Comparison of ENCODE assay signal across 8 mouse cellular contexts in the genomic region with DNA sequence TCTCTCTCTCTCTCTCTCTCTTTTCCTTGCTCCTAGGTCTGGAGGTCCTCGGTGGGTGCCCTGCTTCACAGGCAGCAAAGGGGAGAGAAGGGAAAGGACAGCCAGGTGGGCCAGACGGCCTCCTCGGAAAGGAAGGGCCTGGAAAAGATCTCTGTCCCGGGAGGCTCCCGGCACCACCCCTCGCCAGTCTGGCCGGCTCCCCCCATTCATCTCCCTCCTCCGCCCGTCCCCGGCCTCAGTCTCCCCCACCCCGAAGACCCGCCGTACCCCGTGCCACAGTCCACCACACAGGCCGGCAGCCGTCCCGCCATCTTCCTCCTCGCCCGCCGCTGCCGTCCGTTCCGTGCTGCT. TPM values are rescaled to one million over a fixed set of nuclear protein-coding genes. Genes with fewer than 3 reads are reported as not detected.
DNase-seq lines count a peak whose midpoint lies in the region; ATAC-seq and TF ChIP-seq lines count a peak whose summit lies in the region.

No protein-coding gene starts in this region.

- H3K4me3 ChIP-seq in gastrocnemius, adult 2 months, result peak overlapping the region; percentile 95
- H3K4me3 ChIP-seq in thymus, adult 2 months (ENCODE audit: control insufficient read depth, insufficient read depth, low read length), result peak overlapping the region; percentile 79
- H3K4me3 ChIP-seq in liver, embryonic 11.5 days (ENCODE audit: low read depth, low read length), result peak overlapping the region; percentile 86

- H3K4me2 ChIP-seq in liver, embryonic 11.5 days, result peak overlapping the region; percentile 73

- TF ChIP-seq POLR2A in thymus, adult 2 months (IDR thresholded peaks at IDR 0.05; ENCODE audit: control insufficient read depth, extremely low read depth, insufficient read depth, low read length, poor library complexity), result no peak

- H3K9ac ChIP-seq in liver, embryonic 11.5 days (ENCODE audit: low read depth, low read length), result peak overlapping the region; percentile 93

- H3K36me3 ChIP-seq in thymus, adult 2 months (ENCODE audit: control insufficient read depth, insufficient read depth, low read length), result peaks cover 5% of the 10 kb centered on the region; the same call in 1 of the 2 replicates
- no peaks in the 10 kb centered on the region for H3K36me3 ChIP-seq in liver, embryonic 11.5 days (ENCODE audit: control insufficient read depth, insufficient read depth, low read length)

- peaks cover 13% of the 10 kb centered on the region for H3K4me1 ChIP-seq in thymus, adult 2 months (replicated peaks; ENCODE audit: control insufficient read depth, insufficient read depth, low read length)
- peaks cover 32% of the 10 kb centered on the region for H3K4me1 ChIP-seq in liver, embryonic 11.5 days (replicated peaks; ENCODE audit: control insufficient read depth, insufficient read depth, low read length)

- H3K27me3 ChIP-seq in thymus, adult 2 months (ENCODE audit: control insufficient read depth, insufficient read depth, low read length), result no peaks in the 10 kb centered on the region
- no peaks in the 10 kb centered on the region for H3K27me3 ChIP-seq in liver, embryonic 11.5 days (replicated peaks; ENCODE audit: control insufficient read depth, insufficient read depth, low read length)

- 0% methylated on average over 20 of the region's 23 CpGs for WGBS in thymus, adult 2 months
- WGBS in liver, embryonic 11.5 days, result under 1% methylated on average over 21 of the region's 23 CpGs

- no peaks in the 10 kb centered on the region for H3K9me3 ChIP-seq in liver, embryonic 11.5 days (ENCODE audit: control insufficient read depth, low read length)

- peak overlapping the region; percentile 98 for H3K27ac ChIP-seq in gastrocnemius, adult 2 months
- H3K27ac ChIP-seq in thymus, adult 2 months (ENCODE audit: control insufficient read depth, insufficient read depth, low read length), result peak overlapping the region; percentile 97
- H3K27ac ChIP-seq in liver, embryonic 11.5 days (ENCODE audit: low read depth, low read length), result peak overlapping the region; percentile 94

- no peak for ATAC-seq in liver, embryonic 11.5 days (replicated peaks; ENCODE audit: low FRiP score)

- no peak for TF ChIP-seq CTCF in gastrocnemius, adult 2 months (IDR thresholded peaks at IDR 0.05)
- TF ChIP-seq CTCF in thymus, adult 2 months (IDR thresholded peaks at IDR 0.05; ENCODE audit: borderline replicate concordance, control insufficient read depth, extremely low read depth, insufficient read depth, low read length, poor library complexity), result no peak

- intact Hi-C loops in gastrocnemius, adult 2 months (cut with DNase I), result no loop called here
- intact Hi-C loops in gastrocnemius, postnatal 14 days (cut with DNase I; ENCODE audit: low total_unique reads), result no loop called here

- DNase-seq in gastrocnemius, adult 2 months, result no peak
- no peak for DNase-seq in gastrocnemius, postnatal 14 days
- DNase-seq in thymus, adult 2 months, result no peak
- no peak for DNase-seq in thymus, postnatal 10 days (ENCODE audit: low spot score in 2 of 2)
- DNase-seq in liver, embryonic 11.5 days (ENCODE audit: low spot score), result no peak
- DNase-seq in ovary, postnatal 14 days (ENCODE audit: low spot score), result no peak
- DNase-seq in kidney, adult 11 months, result no peak
- no peak for DNase-seq in frontal cortex, postnatal 25 days (ENCODE audit: low spot score in 2 of 2)

RNA-seq across cellular contexts. Expression of gene Actr3, which starts 0.5 kb away (rescaled TPM):
- 10 to 100 TPM; 35.6 to 45.1 TPM for total RNA-seq in gastrocnemius, adult 2 months (2021)
- 10 to 100 TPM; 56.2 to 63.8 TPM for total RNA-seq in gastrocnemius, postnatal 14 days (2021)
- polyA plus RNA-seq in thymus, adult 2 months (2012; rRNA removed), result 128 TPM in 2 replicates
- 245 and 281 TPM in 2 replicates for polyA plus RNA-seq in liver, embryonic 11.5 days (2014; fragmentation: Nextera tagmentation; extraction: Ambion mirVana)
